Mouse (Mus musculus) ES-E14 (cell line): ENCODE results near the gene Hist1h2bn. TPM values are rescaled to one million over a fixed set of nuclear protein-coding genes. Genes with fewer than 3 reads are reported as not detected.
"Not testable (repeated sequence)": the region's sequence is repeated elsewhere in the genome, so short reads cannot be mapped to it uniquely, and the experiment has no call there.

Experiments
- DNase-seq: peaks from one replicate; pipeline ENCODE4 v3.0.0-alpha.2; 2013; ENCODE audit warnings: low read depth, low spot score
- H3K27ac ChIP-seq: 2 replicates; pipeline ENCODE4 v1.5.1; 2012; ENCODE audit warnings: low read depth, mild to moderate bottlenecking, low read length, moderate library complexity, mixed read lengths; ENCODE audit not compliant: poor library complexity, insufficient read depth, severe bottlenecking
- H3K36me3 ChIP-seq: 2 replicates; pipeline ENCODE4 v1.6.1; 2012; ENCODE audit warnings: mild to moderate bottlenecking, low read length, moderate library complexity, mixed read lengths; ENCODE audit not compliant: control insufficient read depth, poor library complexity, insufficient read depth, severe bottlenecking
- H3K4me1 ChIP-seq, 2 experiments: fragments of 150-350 bp in 1 of 2; sonication (generic) in 1 of 2; 2 replicates each; pipeline ENCODE4 v1.6.1; 2012; ENCODE audit warnings: low read length in 2 of 2, mild to moderate bottlenecking in 1 of 2, mixed read lengths in 1 of 2; ENCODE audit not compliant: control insufficient read depth in 2 of 2, insufficient read depth in 2 of 2, poor library complexity in 1 of 2
- H3K4me3 ChIP-seq, 2 experiments: fragments of 150-350 bp in 1 of 2; sonication (generic) in 1 of 2; 2 replicates each; pipeline ENCODE4 v1.5.1; 2012; ENCODE audit warnings: low read length in 2 of 2, low read depth in 1 of 2, mild to moderate bottlenecking in 1 of 2, mixed read lengths in 1 of 2; ENCODE audit not compliant: insufficient read depth in 1 of 2, poor library complexity in 1 of 2, severe bottlenecking in 1 of 2
- H3K9ac ChIP-seq: 2 replicates; pipeline ENCODE4 v1.6.1; 2012; ENCODE audit warnings: low read depth, mild to moderate bottlenecking, low read length, mixed read lengths; ENCODE audit not compliant: poor library complexity, insufficient read depth, severe bottlenecking
- H3K9me3 ChIP-seq: fragments of 150-350 bp; sonication (generic); 2 replicates; pipeline ENCODE4 v1.6.1; 2012; ENCODE audit warnings: low read depth, mild to moderate bottlenecking, low read length; ENCODE audit not compliant: control insufficient read depth, insufficient read depth
- CHD2 ChIP-seq: IDR thresholded peaks from 2 replicates; pipeline ENCODE4 v1.6.1; 2014; ENCODE audit warnings: mild to moderate bottlenecking, low read depth, low read length, inconsistent platforms
- HCFC1 ChIP-seq: IDR thresholded peaks from 2 replicates; pipeline ENCODE4 v1.6.1; 2012; ENCODE audit warnings: low read length, inconsistent platforms, borderline replicate concordance; ENCODE audit not compliant: insufficient read depth
- MAFK ChIP-seq: IDR thresholded peaks from 2 replicates; pipeline ENCODE4 v1.6.1; 2014; ENCODE audit warnings: mild to moderate bottlenecking, low read depth, low read length, inconsistent platforms; ENCODE audit not compliant: insufficient read depth
- ZC3H11A ChIP-seq: IDR thresholded peaks from 2 replicates; pipeline ENCODE4 v1.6.1; 2012; ENCODE audit warnings: low read depth, mild to moderate bottlenecking, inconsistent platforms, low read length, borderline replicate concordance
- ZNF384 ChIP-seq: IDR thresholded peaks from 2 replicates; pipeline ENCODE4 v1.6.1; 2012; ENCODE audit warnings: low read depth, low read length, inconsistent platforms
- in situ Hi-C, 2 experiments: fragments of 600-800 bp; cut with MboI; formaldehyde crosslinking; loops; one replicate each; pipeline ENCODE4 v1.15.1; 2025; ENCODE audit warnings: low sequenced_read_pairs in 2 of 2, inconsistent platforms in 1 of 2; ENCODE audit not compliant: unreplicated experiment in 2 of 2
- total RNA-seq: library from RNA; depleted of rRNA; stranded (reverse); fragments of 300-350 nt; gene quantifications from 2 replicates; pipeline ENCODE4 v1.2.3, GENCODE M21; 2012

The Hist1h2bn gene
- total RNA-seq, 1 experiment: 496 TPM

DNA sequence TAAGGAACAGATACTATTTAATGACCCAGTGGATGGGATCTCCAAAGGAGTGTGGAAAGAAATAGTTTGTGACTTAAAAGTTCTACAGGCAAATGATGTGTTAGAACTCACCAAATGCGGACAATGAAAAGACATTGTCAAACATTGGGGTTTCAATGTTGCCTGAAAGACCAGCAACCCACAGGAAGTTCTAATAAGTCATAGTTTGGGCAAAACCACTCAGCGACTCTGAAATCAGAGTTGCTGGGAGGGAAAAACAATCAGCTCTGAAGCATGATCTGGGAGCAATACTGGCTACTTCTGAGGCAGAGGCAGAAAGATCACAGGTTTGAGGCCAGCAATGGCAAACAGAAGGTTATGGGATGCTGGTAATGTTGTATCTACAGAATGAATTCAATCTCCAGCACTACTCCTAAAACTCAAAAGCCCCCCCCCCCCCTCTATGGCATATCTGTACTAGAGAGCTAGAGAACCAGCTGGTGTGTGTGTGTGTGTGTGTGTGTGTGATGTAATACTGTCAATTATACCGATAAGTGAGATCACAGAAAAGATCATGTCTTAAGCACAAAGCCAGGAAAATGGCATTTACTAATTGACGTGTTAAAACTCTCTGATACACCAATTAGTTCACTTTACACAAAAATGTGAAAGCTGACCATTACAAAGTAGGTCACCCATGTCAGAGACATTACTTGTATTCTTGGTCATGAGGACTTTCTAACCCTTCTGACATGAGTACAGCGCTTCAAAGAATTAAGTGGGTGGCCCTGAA lies 4.3 kb upstream of the Hist1h2bn start:
- in situ Hi-C loops: loop anchor here (25.0 kb wide), 2 partner anchors 288 to 1813 kb away; partner anchors contain the start of genes Hist1h1d (in 2 of the 2), Hist1h2ad (in 2 of the 2), Hist1h2ae (in 2 of the 2) and Hist1h2bf (in 2 of the 2)
- no peaks in the 10 kb centered on the region for H3K9me3 ChIP-seq
- no peak for TF ChIP-seq MAFK

DNA sequence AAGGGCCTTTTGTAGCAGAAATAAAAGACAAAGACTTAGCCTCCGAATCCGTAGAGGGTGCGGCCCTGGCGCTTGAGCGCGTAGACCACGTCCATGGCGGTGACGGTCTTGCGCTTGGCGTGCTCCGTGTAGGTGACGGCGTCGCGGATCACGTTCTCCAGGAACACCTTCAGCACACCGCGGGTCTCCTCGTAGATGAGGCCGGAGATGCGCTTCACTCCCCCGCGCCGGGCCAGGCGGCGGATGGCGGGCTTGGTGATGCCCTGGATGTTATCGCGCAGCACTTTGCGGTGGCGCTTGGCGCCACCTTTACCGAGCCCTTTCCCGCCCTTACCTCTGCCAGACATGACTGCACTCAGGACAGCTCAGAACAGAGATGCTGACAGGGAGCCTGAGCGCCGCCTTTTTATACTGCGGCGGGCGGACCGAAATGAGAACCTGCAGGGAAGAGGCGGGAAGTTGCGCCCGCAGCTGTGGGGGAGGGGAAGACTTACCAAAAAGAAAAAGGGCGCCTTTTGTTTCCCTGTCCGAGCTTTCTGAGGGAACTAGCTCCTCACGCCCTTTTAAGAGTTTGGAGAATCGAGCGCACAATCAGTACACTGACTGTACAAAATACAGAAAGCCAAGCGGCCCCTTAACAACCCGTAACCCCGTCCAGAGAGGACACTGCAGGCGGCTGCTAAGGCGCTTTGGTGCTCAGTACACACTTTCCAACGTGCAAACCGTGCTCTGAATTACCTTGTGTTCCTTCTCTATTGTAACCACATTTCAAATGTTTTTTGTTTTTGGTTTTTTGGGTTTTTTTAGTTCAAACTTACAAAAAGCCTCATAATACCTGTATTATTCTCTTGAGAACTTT lies 3.5 kb upstream of the Hist1h2bn start, which contains the start of gene Hist1h4k:
Gene Hist1h4k (minus strand): TSS at position 347 of the 859 bp plus-strand sequence.
- H3K36me3 ChIP-seq, H3K4me1 ChIP-seq, in situ Hi-C loops, H3K9me3 ChIP-seq: not testable (repeated sequence)
- Histone ChIP-seq H3K27ac (peak within 1 kb of the TSS; percentile 91), H3K9ac (peak within 1 kb of the TSS; percentile 85), H3K4me3 (peak within 1 kb of the TSS; percentile 67 to 69)
- peak; percentile 95 for DNase-seq
- TF ChIP-seq HCFC1: peak; percentile 59; the same call in 1 of the 2 replicates

More for the DNA sequence above, 4.3 kb upstream of the Hist1h2bn start:
- Histone ChIP-seq H3K4me1 (0 out of 4 replicates have a peak, but pooled peaks cover 0 to 2% of the 10 kb centered on the region in 2 experiments), H3K36me3 (no peaks in the 10 kb centered on the region), H3K4me3 (peak overlapping the region; percentile 67 to 69), H3K27ac (peak overlapping the region; percentile 70; the same call in 1 of the 2 replicates), H3K9ac (peak overlapping the region; percentile 66)
- no peak for DNase-seq

DNA sequence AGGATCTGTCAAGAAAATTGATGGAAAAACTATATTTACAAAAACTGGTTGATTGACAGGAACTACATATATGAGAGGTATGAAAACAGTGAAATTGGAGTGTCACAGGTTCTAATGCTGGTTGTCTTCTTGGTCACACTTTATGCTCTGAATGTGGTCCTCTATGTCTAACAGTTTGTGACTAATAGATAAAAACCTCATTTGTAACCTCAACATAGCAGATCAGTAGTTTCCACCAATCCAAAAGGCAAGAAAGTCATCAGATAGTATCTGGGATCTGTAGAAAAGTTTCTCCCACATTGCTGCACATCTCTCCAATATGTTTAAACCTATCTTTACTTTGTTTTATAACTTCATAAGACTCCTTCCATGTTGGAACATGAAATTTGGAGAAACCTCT lies 2.5 kb upstream of the Hist1h2bn start:
- Histone ChIP-seq H3K9me3 (no peaks in the 10 kb centered on the region), H3K9ac (no peak overlapping the region), H3K4me3 (no peak overlapping the region), H3K27ac (no peak overlapping the region), H3K4me1 (0 out of 4 replicates have a peak, but pooled peaks cover 0 to 2% of the 10 kb centered on the region in 2 experiments), H3K36me3 (no peaks in the 10 kb centered on the region)
- in situ Hi-C loops: no loop called here
- TF ChIP-seq HCFC1: no peak
- no peak for DNase-seq

DNA sequence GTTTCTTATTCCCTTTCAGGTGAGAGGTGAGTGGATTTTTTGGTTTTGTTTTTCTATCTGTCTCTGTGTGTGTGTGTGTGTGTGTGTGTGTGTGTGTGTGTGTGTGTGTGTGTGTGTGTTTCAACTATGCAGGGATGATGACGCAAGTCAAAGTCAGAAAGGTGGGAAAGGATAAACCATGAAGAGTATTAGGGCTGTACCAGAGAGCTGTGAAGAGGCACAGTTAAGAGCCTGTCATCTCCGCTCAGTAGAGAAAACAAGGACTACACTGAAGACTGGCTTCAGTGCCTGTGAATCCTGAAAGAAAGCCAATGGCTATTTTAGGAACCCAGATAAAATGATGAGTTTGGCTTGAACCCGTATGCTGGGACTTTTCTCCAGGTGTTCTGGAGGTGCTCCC lies 2.1 kb upstream of the Hist1h2bn start:
- Histone ChIP-seq H3K9ac (no peak overlapping the region), H3K4me1 (0 out of 4 replicates have a peak, but pooled peaks cover 0 to 2% of the 10 kb centered on the region in 2 experiments), H3K36me3 (no peaks in the 10 kb centered on the region), H3K27ac (no peak overlapping the region; the same call in 1 of the 2 replicates), H3K9me3 (no peaks in the 10 kb centered on the region), H3K4me3 (no peak overlapping the region)
- in situ Hi-C loops: no loop called here
- DNase-seq: no peak
- TF ChIP-seq ZC3H11A: no peak
- TF ChIP-seq ZNF384: no peak
- TF ChIP-seq MAFK: no peak
- no peak for TF ChIP-seq CHD2
- no peak for TF ChIP-seq HCFC1
